Mouse (Mus musculus) B cell, adult 62 days (primary cell): ENCODE measurements around the gene Gm20708. TPM values are rescaled to one million over a fixed set of nuclear protein-coding genes. Genes with fewer than 3 reads are reported as not detected.

ENCODE experiments used
- total RNA-seq: library from RNA; stranded (reverse); gene quantifications from 4 replicates; pipeline ENCODE4 v1.2.4, GENCODE M21; 2023

Gene Gm20708
- total RNA-seq, result 9.7 to 12.9 TPM (median 11.1 TPM) in 4 replicates

GRCm38 (mm10) chr11:117809407-117810311, at the start of gene Gm20708, which contains the start of gene Syngr2:
Gene Gm20708 (plus strand): TSS chr11:117809668.
Gene Syngr2 (plus strand): TSS chr11:117809668.

GRCm38 (mm10) chr11:117781993-117782704, 27.3 kb upstream of the Gm20708 start, which contains the start of the genes Tmc8 and Tmc6:
Gene Tmc8 (plus strand): TSS chr11:117782076.
Gene Tmc6 (minus strand): TSS chr11:117782198.

GRCm38 (mm10) chr11:117797511-117798159, 11.8 kb upstream of the Gm20708 start, which contains the start of gene 6030468B19Rik:
Gene 6030468B19Rik (plus strand): TSS chr11:117797660.

GRCm38 (mm10) chr11:117825333-117826101, 16.0 kb downstream of the Gm20708 start, which contains the start of the genes Afmid and Tk1:
Gene Afmid (plus strand): TSS chr11:117825924.
Gene Tk1 (minus strand): TSS chr11:117826092.

GRCm38 (mm10) chr11:117848985-117849671, 39.7 kb downstream of the Gm20708 start, which contains the start of gene Birc5:
Gene Birc5 (plus strand): TSS chr11:117849251.

GRCm38 (mm10) chr11:117860601-117861000, 51.1 kb downstream of the Gm20708 start, which contains the start of gene Tmem235:
Gene Tmem235 (plus strand): TSS chr11:117860752.

GRCm38 (mm10) chr11:117872861-117873608, 63.6 kb downstream of the Gm20708 start, which contains the start of gene Tha1:
Gene Tha1 (minus strand): TSS chr11:117873481.

Other genes starting within 250 kb of the Gm20708 start
- 79.3 to 87.5 TPM (median 84.2 TPM) in 4 replicates for gene Tnrc6c, start 155.4 kb upstream of the Gm20708 start, total RNA-seq
- 55.5 to 74.8 TPM (median 63.6 TPM) in 4 replicates for gene Tmc8, start 27.6 kb upstream of the Gm20708 start, total RNA-seq
- 146 to 159 TPM (median 153 TPM) in 4 replicates for gene Tmc6, start 27.5 kb upstream of the Gm20708 start, total RNA-seq
- gene 6030468B19Rik, start 12.0 kb upstream of the Gm20708 start, total RNA-seq, result 1.5 to 3.9 TPM (median 2.2 TPM) in 4 replicates
- gene Syngr2, start within 50 bp of the Gm20708 start, total RNA-seq, result 188 to 203 TPM (median 197 TPM) in 4 replicates
- gene Afmid, start 16.3 kb downstream of the Gm20708 start, total RNA-seq, result 29.6 to 35.1 TPM (median 30.2 TPM) in 4 replicates
- gene Tk1, start 16.4 kb downstream of the Gm20708 start, total RNA-seq, result 40.1 to 47.4 TPM (median 41.8 TPM) in 4 replicates
- gene Birc5, start 39.6 kb downstream of the Gm20708 start, total RNA-seq, result 1.7 to 3.1 TPM (median 2.4 TPM) in 4 replicates
- gene Tmem235, start 51.1 kb downstream of the Gm20708 start, total RNA-seq, result not detected in 4 replicates
- gene Tha1, start 63.8 kb downstream of the Gm20708 start, total RNA-seq, result 2.1 to 2.6 TPM (median 2.3 TPM) in 4 replicates
- gene Socs3, start 160.4 kb downstream of the Gm20708 start, total RNA-seq, result 46.7 to 57.5 TPM (median 52.7 TPM) in 4 replicates
- 42.4 to 46.0 TPM (median 43.7 TPM) in 4 replicates for gene Pgs1, start 176.6 kb downstream of the Gm20708 start, total RNA-seq